Mouse (Mus musculus): ENCODE results near the gene Dlg1. TPM values are rescaled to one million over a fixed set of nuclear protein-coding genes. Genes with fewer than 3 reads are reported as not detected.

Gene Dlg1
- polyA plus RNA-seq, 1 experiment, result 109 TPM

DNA sequence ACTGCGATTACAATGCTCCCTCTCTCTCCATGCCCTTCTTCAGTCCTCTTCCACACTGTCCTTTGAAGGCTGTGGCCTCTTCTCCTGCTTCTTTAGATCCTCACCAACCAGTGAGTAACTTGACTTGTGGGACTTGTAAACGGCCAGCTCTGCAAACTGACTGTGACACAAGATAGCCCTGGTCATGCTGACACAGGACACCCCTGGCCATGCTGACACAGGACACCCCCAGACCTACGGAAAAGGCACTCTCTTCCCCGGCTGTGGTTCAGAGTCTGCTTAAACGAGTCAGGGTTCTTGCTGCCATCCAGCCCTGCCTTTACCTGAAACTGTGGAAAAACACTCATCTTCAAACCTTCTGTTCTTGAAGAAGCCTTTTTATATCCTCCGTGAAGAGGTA is 36.9 kb upstream of the Dlg1 start:
- Histone ChIP-seq H3K4me3 (ENCODE audit: insufficient read depth, low read length) (no peak overlapping the region), H3K4me1 (ENCODE audit: control insufficient read depth, insufficient read depth, low read length) (no peaks in the 10 kb centered on the region), H3K27ac (ENCODE audit: insufficient read depth, low read length) (no peak overlapping the region)
- TF ChIP-seq POLR2A (IDR thresholded peaks at IDR 0.05; ENCODE audit: extremely low read depth, insufficient read depth, low read length) (no peak), CTCF (IDR thresholded peaks at IDR 0.05; ENCODE audit: extremely low read depth, insufficient read depth, low read length) (no peak)

DNA sequence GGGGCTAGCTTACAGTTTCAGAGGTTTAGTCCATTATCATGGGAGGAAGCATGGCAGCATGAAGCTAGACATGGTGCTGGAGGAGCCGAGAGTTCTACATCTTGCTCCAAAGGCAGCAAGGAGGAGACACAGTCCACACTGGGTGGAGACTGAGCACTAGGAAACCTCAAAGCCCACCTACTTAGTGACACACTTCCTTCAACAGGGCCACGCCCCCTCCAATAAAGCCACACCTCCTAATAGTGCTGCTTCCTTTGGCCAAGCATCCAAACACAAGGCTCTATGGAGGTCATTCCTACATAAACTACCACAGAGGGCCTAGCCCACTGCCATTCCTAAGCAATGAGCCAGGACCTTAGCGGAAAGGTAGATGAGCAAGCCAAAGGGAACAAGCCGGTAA is 32.9 kb upstream of the Dlg1 start:
- H3K4me1 ChIP-seq (ENCODE audit: control insufficient read depth, insufficient read depth, low read length), result no peaks in the 10 kb centered on the region
- H3K4me3 ChIP-seq (ENCODE audit: insufficient read depth, low read length), result no peak overlapping the region
- H3K27ac ChIP-seq (ENCODE audit: insufficient read depth, low read length), result no peak overlapping the region
- TF ChIP-seq CTCF (IDR thresholded peaks at IDR 0.05; ENCODE audit: extremely low read depth, insufficient read depth, low read length) (no peak), POLR2A (IDR thresholded peaks at IDR 0.05; ENCODE audit: extremely low read depth, insufficient read depth, low read length) (no peak)

DNA sequence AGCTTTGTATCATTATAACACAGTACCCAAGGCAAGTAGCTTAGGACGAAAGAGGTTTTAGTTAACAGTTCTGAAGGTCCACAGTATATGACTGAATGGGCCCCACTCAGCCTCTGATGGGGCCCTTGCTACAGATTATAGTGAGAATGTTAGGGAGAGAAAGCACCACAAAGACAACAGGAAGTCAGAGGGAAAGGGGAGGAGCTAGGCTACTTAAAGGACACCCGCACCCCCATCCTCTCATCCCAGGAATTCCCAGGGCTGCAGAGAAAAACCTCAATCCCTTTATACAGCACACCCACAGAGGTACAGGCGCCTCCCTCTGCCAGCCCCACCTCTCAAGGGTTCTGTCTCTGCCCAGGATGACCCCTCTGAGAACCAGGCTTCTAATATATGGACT is 32.2 kb upstream of the Dlg1 start:
- H3K4me3 ChIP-seq (ENCODE audit: insufficient read depth, low read length), result no peak overlapping the region
- TF ChIP-seq CTCF (IDR thresholded peaks at IDR 0.05; ENCODE audit: extremely low read depth, insufficient read depth, low read length) (no peak), POLR2A (IDR thresholded peaks at IDR 0.05; ENCODE audit: extremely low read depth, insufficient read depth, low read length) (no peak)
- H3K4me1 ChIP-seq (ENCODE audit: control insufficient read depth, insufficient read depth, low read length), result no peaks in the 10 kb centered on the region
- H3K27ac ChIP-seq (ENCODE audit: insufficient read depth, low read length), result no peak overlapping the region

DNA sequence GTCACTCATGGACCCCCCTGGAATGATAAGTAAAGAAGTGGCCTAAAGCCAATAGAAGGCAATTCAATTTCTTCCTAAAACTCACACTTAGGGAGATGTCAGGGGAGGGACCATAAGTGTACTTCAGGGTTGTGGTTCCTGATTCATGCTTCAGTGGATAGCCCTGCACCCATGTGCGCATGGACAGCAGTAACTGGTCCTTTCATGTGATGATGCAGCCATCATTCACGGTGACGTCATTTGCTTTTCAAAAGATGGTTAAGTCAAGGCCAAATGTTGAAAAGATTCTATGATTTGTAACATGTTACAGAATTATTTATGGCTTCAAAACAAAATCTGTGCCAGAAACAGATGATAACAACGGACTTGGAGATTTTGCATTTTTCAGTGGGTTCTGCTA is 28.9 kb upstream of the Dlg1 start:
- no peak overlapping the region for H3K4me3 ChIP-seq (ENCODE audit: insufficient read depth, low read length)
- H3K27ac ChIP-seq (ENCODE audit: insufficient read depth, low read length), result no peak overlapping the region
- TF ChIP-seq CTCF (IDR thresholded peaks at IDR 0.05; ENCODE audit: extremely low read depth, insufficient read depth, low read length) (no peak), POLR2A (IDR thresholded peaks at IDR 0.05; ENCODE audit: extremely low read depth, insufficient read depth, low read length) (no peak)
- H3K4me1 ChIP-seq (ENCODE audit: control insufficient read depth, insufficient read depth, low read length), result no peaks in the 10 kb centered on the region

DNA sequence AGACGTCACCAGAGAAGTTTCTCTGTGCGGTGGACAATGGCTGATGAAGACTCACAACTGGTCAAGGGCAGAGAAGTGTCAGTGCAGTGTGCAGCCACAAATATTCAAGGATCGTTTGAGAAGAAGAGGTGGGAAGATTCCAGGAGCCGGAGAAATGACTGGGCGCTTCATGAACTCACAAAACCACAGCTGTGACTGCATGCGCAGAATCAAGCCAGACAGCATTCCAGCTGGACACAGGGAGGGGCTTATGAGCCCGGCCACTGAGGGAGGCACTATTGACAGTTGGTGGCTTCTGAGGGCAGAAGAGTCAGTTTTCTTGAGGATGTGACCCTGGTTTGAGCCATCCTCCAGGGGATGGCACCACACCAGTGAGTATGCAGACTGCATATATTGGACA is 24.9 kb upstream of the Dlg1 start:
- Histone ChIP-seq H3K27ac (ENCODE audit: insufficient read depth, low read length) (no peak overlapping the region), H3K4me3 (ENCODE audit: insufficient read depth, low read length) (no peak overlapping the region), H3K4me1 (ENCODE audit: control insufficient read depth, insufficient read depth, low read length) (no peaks in the 10 kb centered on the region)
- TF ChIP-seq CTCF (IDR thresholded peaks at IDR 0.05; ENCODE audit: extremely low read depth, insufficient read depth, low read length) (no peak), POLR2A (IDR thresholded peaks at IDR 0.05; ENCODE audit: extremely low read depth, insufficient read depth, low read length) (no peak)

DNA sequence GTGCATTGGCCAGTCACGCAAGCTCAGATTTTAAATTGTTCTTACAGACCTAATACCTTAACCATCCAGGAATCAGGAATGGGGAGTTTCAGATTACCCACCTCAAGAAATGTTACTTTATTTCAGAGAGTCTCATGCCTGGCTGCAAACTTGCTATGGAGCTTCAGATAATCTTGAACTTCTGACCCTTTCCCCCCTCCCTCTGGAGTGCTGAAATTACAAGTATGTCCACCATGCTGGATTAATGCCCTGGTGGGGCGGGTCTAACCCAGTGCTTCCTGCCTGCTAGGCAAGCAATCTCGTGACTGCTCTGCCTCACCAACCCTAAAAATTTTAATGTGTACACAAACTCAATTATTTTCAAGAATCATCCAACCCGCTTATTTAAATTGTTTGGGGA is 23.3 kb upstream of the Dlg1 start:
- TF ChIP-seq CTCF (IDR thresholded peaks at IDR 0.05; ENCODE audit: extremely low read depth, insufficient read depth, low read length) (no peak), POLR2A (IDR thresholded peaks at IDR 0.05; ENCODE audit: extremely low read depth, insufficient read depth, low read length) (no peak)
- Histone ChIP-seq H3K4me3 (ENCODE audit: insufficient read depth, low read length) (no peak overlapping the region), H3K27ac (ENCODE audit: insufficient read depth, low read length) (no peak overlapping the region), H3K4me1 (ENCODE audit: control insufficient read depth, insufficient read depth, low read length) (no peaks in the 10 kb centered on the region)

DNA sequence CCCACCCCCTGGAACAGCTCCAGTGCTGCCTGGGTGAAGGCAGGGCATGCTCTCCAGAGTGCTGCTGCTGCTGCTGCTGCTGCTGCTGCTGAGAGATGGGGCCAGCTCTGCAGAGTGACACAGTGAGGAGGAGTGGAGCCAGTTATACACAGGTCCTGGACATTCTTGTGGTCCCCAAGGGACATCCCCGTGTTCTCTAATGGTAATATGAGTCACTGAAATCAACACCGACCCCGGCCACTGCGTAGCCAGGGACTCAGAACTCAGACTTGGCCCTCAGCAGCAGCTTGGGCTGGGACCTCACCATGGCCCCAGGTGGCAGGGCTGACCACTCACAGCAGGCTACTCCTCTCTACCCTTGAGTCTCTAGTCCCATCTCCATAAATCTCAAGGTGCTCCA is 21.5 kb upstream of the Dlg1 start:
- Histone ChIP-seq H3K4me1 (ENCODE audit: control insufficient read depth, insufficient read depth, low read length) (no peaks in the 10 kb centered on the region), H3K4me3 (ENCODE audit: insufficient read depth, low read length) (no peak overlapping the region), H3K27ac (ENCODE audit: insufficient read depth, low read length) (no peak overlapping the region)
- TF ChIP-seq POLR2A (IDR thresholded peaks at IDR 0.05; ENCODE audit: extremely low read depth, insufficient read depth, low read length) (no peak), CTCF (IDR thresholded peaks at IDR 0.05; ENCODE audit: extremely low read depth, insufficient read depth, low read length) (no peak)

DNA sequence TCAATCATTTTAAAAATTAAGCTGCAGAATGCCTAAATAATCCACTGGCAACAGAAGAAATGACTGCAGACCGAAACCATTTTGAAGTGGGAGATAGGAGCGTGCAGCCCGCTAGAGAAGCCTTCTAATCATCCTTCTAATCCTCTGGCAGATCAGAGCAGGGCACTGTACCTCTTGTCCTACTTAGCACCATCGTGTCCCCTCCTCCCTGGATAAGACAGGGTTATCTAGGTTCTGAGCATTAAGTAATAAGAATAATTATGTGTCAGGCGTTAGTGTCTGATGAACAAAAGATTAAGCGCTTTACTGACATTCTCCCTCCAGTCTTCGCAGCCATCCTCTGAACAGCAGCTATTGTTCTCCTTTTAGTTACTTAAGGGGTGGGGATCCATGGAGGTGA is 16.0 kb upstream of the Dlg1 start:
- H3K27ac ChIP-seq (ENCODE audit: insufficient read depth, low read length), result no peak overlapping the region
- peaks cover 2% of the 10 kb centered on the region for H3K4me1 ChIP-seq (ENCODE audit: control insufficient read depth, insufficient read depth, low read length)
- no peak overlapping the region for H3K4me3 ChIP-seq (ENCODE audit: insufficient read depth, low read length)
- TF ChIP-seq POLR2A (IDR thresholded peaks at IDR 0.05; ENCODE audit: extremely low read depth, insufficient read depth, low read length), result no peak
- TF ChIP-seq CTCF (IDR thresholded peaks at IDR 0.05; ENCODE audit: extremely low read depth, insufficient read depth, low read length), result no peak

DNA sequence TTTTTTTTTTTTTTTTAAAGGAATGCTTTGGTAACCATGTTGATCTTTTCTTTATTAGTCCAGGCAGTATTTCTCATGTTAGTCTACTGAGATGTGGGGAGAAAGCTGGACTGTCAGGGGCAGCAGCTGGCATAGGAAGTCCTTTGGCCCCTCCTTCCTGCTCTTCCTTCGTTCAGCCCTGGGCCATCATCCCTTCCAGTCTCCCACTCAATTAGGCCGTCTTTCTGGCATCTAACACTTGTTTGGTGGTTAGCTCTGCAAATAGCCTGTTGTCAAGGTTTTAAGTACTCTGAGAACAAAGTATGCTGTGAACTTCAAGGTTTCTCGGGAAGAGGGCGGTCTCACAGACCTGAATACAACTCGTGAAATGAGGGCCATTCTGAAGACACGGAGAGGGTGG is 12.5 kb upstream of the Dlg1 start:
- TF ChIP-seq CTCF (IDR thresholded peaks at IDR 0.05; ENCODE audit: extremely low read depth, insufficient read depth, low read length), result no peak
- TF ChIP-seq POLR2A (IDR thresholded peaks at IDR 0.05; ENCODE audit: extremely low read depth, insufficient read depth, low read length), result no peak
- Histone ChIP-seq H3K4me3 (ENCODE audit: insufficient read depth, low read length) (no peak overlapping the region), H3K27ac (ENCODE audit: insufficient read depth, low read length) (no peak overlapping the region), H3K4me1 (ENCODE audit: control insufficient read depth, insufficient read depth, low read length) (peaks cover 4% of the 10 kb centered on the region)

DNA sequence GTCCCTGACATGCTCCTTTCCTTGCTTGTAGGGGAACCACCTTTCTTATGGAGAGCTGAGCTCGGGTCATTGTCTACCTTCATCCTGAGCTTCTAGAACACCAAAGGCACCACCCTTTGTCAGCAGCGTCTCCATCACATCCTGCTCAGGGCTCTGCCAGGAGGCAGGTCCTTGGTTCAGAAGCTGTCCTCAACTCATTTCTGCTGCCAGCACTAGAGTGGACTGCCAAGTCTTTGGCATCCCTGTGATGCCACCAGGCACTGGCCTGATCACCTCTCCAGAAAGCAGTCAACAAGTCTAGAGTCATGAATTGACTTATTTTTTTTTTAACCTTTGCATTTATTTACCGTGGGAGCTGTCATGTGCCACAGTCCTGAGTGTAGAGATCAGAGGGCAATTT is 11.7 kb upstream of the Dlg1 start:
- Histone ChIP-seq H3K4me1 (ENCODE audit: control insufficient read depth, insufficient read depth, low read length) (peaks cover 4% of the 10 kb centered on the region), H3K4me3 (ENCODE audit: insufficient read depth, low read length) (no peak overlapping the region), H3K27ac (ENCODE audit: insufficient read depth, low read length) (no peak overlapping the region)
- TF ChIP-seq POLR2A (IDR thresholded peaks at IDR 0.05; ENCODE audit: extremely low read depth, insufficient read depth, low read length), result no peak
- TF ChIP-seq CTCF (IDR thresholded peaks at IDR 0.05; ENCODE audit: extremely low read depth, insufficient read depth, low read length), result no peak
